In the genomic region with DNA sequence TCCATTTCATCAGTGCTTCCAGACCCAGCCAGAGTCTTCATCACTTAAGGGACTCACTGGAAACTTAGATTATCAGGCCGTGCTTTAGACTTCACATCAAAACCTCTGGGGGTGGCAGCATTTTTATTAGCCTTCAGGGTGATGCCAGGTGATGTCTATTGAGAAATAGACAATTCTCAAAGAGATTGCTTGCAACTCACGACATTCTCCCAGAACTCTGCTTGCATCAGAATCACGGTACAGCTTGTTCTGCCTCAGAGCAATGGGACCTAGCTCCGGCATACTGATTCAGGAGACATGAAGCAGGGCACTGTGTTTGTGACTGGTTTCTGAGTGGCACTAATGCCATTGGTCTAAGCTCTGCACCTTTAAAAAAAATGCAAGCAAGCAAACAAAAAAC, we compare ENCODE assay signal across 15 mouse cellular contexts.
"Had no signal": no experiment of that assay in that cellular context is flagged by ENCODE, and none has a peak within 500 bp of the region (broad histone marks: within the 10 kb centered on the region; RNA-seq: fewer than 3 reads in every experiment).

No protein-coding gene starts in this region.

- H3K27me3 ChIP-seq: neural tube, embryonic 13.5 days; neural tube, embryonic 15.5 days; stomach, embryonic 15.5 days had no signal

- H3K9me3 ChIP-seq: neural tube, embryonic 13.5 days; neural tube, embryonic 15.5 days; stomach, embryonic 15.5 days had no signal

- H3K4me3 ChIP-seq: neural tube, embryonic 13.5 days; neural tube, embryonic 15.5 days; stomach, embryonic 15.5 days had no signal

- H3K36me3 ChIP-seq: neural tube, embryonic 13.5 days; neural tube, embryonic 15.5 days; stomach, embryonic 15.5 days had no signal

- H3K4me1 ChIP-seq: neural tube, embryonic 13.5 days; stomach, embryonic 15.5 days had no signal

- H3K27ac ChIP-seq: neural tube, embryonic 13.5 days; neural tube, embryonic 15.5 days; stomach, embryonic 15.5 days; stomach, postnatal 0 days had no signal

- DNase-seq: retina, postnatal 1 day; right cerebral cortex, adult 18-20 months; right cerebral cortex, postnatal 14 days; right cerebral cortex, postnatal 25 days; right cerebral cortex, postnatal 4 days; spleen, adult 18-20 months; thymus, adult 18-20 months; thymus, postnatal 14 days; thymus, postnatal 25 days; thymus, postnatal 36 days; thymus, postnatal 4 days had no signal
